Mouse (Mus musculus) kidney, postnatal 4 days (tissue): Measurements from ENCODE around the gene Myo18b.

Experiments used
- DNase-seq, 2 experiments: peaks; one replicate each; pipeline ENCODE4 v3.0.0; 2021; ENCODE audit warnings: mixed read lengths in 2 of 2

Gene Myo18b

DNA sequence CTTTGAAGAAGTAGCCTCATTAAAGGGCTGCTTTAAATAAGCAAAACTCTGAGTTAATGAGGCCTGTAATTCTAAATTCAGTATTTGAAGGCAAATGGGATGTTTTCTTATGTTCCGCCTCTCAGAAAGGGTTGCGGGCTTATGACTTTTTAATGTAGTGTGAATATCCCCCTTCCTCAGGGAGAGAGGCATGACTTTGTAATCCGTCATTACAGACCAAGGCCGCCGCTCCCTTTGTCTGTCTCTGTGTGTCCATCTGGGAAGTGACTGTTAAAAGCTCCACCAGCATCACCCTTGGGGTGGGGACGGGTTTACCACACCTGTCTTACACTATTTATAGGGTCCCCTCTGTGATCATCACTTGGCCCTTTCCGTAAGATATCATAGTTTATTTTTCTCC, 100.1 kb downstream of the Myo18b start:
- no peak for DNase-seq

DNA sequence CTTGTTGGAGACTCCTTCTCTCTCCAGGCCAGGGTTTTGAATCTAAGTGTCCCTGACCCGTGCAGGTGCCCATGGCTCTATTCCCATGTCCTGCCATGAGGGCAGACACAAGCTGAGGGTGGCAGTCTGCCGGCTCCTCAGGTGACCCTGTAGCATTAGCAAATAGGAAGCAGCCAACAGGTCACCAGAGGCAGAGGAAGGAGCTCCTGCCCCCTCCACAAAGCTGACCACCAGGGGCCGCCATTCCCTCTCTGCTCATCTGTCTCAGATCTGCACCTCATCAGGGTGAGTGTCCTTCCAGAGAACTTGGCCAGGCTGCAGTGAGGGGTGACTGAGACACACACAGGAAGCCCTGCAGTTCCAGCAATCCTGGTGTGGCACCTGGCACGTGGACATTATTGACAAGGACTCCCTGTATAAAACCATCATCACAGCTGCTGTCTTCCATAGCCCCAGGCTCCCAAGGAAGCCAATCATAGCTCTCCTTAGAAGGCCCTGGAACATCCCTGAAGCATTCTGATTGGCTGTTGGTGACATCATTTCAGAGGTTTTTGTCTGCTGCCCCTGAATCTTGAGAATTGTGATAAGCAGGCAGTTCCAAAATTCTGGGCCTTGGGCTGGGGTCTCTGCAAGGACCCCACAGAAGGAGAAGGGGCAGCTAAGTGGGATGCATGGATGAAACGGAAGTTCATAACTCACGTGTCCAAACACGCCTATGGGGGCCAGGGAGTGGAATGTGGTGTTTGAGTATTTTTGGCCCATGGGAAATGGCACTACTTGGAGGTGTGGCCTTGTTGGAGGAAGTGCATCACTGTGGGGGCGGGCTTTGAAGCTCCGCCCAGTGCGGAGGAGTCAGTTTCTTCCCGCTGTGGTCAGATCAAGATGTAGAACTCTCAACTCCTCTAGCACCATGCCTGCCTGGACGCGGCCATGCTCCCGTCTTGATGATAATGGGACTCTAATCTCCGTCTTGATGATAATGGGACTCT, 104.1 kb downstream of the Myo18b start:
- DNase-seq: peak; percentile 6 to 11

DNA sequence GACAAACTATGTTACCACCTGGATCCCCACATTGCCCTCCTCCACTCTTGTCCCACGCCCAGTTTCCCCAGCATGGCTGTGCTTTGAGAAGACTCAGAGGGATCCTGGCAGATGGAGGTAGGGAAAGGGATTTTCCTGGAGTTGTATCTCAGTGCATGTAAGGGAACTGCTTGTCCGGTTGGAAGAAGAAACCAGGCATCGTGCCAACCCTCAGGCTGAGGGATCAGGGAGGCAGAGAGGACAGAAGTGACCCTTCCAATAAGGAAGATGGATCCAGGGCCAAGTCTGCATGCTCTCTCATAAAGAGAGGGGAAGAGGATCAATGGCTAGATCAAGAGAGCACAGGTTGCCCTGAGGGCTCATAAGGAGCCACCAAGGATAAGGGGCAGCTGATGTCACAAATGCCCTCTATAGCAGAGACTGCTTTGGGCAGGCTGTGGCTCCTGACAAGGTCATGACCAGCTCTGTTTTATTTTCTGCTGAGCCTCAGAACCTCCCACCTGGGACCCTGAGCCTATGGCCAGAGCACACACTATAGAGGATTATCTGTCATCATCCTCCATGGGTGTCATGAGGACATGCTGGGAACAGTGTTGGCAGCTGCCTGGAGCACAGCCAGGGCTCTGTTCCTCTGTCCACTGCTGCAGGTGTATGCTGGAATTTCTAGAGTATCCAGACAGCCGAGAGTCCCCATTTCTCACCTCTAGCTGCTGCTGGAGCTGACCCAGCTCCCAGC, 105.6 kb downstream of the Myo18b start:
- no peak for DNase-seq

DNA sequence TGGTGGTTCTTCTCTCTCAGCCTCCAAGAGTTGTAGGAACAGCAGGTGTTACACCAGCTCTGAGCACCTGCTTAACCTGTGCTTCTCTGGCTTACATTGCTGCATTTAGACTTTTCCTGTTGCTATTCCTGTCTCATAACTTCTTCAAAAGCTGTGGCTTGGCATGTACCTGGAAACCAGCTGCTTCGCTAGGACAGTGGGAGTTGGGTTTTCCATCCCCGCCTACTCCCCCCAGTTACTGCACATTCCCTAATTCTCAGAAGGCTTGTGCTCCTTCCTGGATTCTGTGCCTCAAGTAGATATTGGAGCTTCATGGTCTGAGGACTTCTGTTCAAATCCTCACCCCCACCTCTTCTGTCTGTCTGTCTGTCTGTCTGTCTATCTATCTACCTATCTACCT, 107.7 kb downstream of the Myo18b start:
- DNase-seq: no peak

DNA sequence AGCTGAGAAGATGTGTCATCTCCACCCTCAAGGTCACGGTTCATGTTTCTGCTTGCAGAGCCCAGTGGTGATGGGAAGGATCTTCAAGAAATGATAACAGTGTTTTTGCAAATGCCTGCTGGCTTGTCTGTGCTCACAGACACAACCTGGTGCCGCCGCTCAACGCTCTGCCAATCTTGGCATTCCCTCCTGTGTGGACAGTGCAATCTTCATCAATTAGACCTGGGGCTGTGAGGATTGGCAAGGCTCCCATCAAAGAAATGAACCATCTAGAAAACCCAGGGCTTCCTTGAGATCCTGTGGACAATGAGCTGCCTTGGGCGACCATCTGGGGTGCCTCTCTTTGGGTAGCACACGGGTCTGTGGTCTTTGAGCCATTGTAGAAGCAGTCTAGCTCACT, 109.4 kb downstream of the Myo18b start:
- DNase-seq: no peak

DNA sequence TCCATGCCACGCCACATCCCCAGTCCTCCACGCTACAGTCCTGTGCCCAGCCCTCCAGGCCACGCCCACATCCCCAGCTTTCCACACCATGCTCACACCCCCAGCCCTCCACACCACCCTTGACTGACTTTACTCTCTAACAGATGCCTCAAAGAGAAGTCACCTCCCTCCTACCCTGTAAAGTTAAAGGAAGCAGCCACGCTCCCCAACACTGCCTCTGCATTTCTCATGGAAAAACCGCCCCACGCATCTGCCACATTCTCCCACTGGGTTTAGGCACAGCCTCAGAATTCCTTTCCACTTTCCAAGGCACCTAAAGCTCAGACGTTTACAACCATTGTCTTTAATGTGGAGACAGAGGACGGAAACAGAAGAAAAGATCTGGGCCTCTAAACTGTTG, 110.1 kb downstream of the Myo18b start:
- peak in 1 of 2 experiments; percentile 25 for DNase-seq

DNA sequence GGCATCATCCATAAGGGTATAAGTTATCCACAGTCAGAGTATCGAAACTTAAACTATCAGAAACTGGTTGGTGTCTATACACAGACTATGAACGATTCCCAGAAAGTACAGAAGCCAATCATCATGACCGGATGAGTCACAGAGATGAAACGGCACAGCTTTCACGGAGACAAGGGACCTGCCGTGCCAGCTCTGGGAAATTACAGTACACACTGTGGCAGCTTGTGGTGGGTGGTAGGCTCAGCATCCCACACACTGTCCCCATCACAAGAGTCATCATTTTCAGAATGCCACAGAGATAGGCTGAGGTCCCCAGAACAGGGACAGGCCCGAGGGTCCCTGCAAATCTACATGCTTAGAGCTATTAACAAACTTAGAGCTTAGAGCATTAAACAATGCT, 114.4 kb downstream of the Myo18b start:
- DNase-seq: no peak

DNA sequence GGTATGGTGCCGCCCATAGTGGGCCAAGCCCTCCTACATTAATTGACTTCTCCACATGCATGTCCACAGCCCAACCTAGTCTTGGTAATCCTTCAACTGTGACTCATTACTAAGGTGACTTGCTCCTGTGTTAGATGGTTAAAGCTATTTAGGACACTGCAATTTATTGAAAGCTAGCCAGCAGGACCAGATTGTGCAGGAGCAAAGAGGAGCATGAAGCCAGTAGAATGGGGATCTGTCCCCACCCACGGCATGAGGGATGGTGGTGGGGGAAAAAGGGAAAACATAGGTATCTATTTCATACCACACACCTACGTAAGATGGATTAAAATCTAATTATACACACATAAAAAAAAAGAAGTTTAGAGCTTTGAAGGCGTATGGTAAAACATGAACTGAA, 114.9 kb downstream of the Myo18b start:
- no peak for DNase-seq

DNA sequence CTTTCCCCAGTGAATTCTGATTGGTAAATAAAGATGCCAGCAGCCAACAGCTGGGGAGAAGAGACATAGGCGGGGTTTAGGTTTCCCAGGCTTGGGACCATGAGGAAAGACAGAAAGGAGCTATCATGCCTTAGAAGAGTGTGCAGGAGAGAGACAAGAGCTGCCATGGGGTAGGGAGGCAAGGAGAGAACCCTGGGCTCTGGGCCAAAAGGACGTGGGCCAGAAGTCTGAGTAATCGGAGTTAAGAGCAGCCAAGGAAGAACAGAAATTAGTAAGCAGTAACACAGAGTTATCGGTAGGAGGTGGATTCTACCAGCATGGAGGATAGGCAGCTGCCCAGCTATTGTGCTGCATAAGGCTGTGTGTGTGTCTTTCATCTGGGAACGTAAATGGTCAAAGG, 115.8 kb downstream of the Myo18b start:
- DNase-seq: peak in 1 of 2 experiments; percentile 12

DNA sequence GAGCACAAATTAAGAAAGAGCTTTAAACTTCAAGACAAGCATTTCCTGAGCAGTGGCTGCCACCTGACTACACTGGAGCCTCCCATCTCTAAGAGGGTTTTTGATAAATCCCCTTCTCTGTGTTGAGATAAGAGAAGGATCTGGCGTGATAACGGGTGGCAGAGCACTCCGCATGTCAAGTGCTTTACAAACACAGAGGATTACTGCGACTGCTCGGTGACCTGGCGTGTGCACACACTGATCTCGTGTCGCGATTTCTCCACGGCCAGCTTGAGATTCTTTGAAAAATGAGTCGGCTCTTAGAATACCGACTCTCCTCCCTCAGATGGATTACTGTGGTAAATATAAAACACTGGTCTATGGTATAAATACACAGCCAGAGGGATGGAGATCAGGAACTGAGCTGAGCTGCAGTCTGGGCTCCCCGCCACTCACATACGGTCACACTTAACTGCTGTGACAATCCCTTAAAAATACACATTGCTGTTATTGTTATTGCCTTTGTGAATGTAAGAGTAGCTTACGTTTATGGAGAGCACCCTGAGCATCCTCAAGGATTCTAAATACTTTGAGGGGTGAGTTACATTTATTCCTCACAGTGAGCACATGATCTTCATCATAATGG, 119.3 kb downstream of the Myo18b start:
- DNase-seq: no peak

DNA sequence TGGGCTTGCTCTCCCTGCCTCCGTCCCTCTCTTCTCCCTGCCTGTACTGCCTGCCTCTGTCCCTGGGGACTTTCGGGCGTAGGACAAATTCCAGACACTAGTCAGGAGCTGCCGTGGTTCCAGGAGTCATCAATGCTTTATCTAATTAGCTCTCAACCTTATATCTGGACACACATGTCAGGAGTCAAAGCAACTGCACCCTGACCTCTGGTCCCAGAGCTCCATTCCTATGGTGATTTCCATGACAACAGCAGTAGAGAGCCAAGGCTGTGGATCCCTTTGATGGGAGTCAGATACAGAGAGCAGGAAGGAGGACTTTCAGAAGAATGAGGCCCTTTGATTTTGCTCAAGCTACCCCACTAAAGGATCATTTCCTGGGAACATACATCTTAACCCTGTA, 122.7 kb downstream of the Myo18b start:
- no peak for DNase-seq

DNA sequence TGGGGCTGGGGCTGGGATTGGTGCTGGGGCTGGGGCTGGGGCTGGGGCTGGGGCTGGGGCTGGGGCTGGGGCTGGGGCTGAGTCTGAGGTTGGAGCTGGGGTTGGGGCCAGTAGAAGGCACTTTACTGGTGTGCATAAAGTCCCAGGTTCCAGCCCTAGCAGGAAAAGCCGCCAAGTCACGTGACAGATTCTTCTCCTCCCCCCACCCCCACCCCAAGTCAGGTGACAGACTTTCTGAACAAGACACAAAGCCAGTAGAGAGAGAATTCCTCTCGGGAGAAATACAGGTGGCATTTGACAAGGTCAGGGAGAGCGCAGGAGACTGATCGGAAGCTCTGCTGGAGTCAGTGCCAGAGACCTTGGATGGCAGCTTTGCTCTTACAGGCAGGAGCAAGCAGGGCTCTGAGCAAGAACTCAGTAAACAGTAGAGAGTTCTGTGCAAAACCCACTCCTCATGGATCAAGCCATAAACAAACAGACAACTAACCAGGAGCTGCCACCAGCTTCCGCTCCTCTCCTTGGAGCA, 124.7 kb downstream of the Myo18b start:
- no peak for DNase-seq

DNA sequence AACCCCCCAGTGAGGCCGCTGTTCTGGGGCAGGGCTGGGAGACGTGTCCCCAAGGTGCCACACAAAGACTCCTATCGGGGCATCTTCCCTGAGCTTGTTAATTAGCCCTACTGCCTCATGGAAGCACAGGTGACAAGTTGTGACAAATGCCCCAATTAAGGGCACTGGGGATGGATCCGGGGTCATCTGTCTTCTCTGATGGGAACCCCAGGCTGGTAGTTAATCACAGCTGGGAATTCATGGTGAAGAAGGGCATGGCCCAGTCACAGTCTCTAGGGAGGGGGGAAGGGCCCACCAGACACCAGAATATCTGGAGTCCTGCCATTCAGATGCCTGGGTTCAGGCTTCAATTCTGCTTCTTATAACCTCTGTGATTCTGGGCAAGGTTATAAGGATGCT, 126.4 kb downstream of the Myo18b start:
- DNase-seq: peak in 1 of 2 experiments; percentile 3

DNA sequence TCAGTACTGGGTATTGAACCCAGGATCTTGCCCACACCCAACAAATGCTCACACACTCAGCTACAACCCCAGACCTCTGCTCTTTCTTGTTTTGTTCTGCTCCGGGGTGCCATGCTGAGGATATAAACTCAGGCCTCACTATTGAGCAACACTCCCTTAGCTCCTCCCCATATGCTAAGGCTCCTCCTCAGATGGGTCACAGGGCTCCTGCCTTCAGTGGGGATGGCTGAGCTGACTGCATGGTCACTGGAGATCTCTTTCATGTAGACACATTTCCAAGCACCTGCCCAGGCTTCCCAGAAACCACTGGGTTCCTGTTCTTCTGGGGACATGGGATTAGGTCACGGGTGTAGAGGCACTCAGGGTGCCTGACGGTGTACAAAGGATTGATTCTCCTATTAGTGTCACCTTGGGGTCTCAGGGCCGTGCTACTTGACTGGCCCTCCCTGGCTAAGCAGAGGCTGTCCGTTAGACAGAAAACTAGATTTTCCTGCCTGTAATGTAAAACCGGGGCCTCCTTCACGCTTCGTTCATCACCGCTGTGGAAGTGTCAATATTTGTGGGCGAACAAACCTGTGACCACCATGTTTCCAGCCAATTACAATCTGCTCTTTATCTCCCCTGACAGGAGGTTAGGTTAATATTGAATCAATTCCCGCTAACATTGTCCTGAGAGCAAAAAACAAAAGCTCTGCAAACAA, 127.0 kb downstream of the Myo18b start:
- DNase-seq: peak in 1 of 2 experiments; percentile 6

DNA sequence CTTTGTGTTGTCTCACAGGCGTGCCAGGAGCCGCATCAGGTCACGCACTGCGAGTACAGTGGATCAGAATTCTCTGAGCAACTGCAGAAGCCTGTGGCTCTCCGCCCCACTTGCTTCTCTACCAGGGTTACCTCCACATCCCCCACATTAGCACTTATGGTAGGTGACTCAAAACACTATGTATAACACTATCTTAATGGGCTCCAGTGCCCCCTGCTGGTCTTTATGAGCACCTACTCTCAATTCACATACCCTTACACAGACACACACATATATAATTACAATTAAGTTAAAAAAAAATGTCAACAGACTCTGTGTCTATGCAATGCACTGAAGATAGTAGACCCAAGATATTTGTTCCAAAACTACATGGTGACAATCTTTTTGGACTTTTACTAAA, 127.6 kb downstream of the Myo18b start:
- no peak for DNase-seq

DNA sequence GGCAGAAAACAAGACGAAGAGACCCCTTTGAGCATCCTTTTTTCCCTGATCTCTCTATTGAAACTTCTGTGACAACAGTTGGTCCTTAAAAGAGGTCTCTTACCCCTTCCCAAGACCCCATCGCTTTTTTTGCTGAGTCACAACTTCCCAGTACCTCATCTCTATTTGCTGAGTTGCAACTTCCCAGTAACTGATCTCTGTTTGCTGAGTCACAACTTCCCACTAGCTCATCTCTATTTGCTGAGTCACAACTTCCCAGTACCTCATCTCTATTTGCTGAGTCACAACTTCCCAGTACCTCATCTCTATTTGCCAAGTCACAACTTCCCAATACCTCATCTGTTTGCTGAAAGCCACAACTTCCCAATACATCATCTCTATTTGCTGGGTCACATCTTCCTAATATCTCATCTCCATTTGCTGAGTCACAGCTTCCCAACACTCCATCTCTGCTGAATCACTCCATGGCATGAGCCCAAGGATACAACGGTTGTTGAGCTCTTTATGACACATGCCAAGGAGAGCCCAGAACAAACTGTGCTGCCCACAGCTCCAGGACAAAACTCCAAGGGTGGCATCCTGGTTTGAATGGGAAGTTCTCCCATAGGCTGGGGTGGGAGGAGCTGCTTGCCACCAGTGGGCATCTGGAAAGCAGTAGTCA, 134.6 kb downstream of the Myo18b start:
- no peak for DNase-seq

DNA sequence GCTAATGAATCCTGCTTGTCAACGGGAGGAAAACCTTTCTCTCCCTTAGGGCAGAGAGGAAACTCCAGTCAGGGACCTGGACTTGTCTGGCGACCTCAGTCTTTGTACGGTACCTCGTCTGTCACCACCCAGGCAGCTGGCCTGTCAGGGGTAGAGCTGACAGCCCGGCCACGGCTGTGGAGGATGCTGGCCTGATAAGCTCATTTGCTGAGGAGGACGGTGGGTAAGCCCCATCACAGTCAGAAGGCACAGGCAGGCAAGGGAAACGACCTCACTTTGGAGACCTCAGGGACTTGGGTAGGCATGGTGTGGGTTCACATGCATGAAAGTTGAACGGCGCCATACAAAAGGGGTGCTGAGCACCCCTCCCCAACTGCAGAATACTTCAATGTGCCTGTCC, 140.6 kb downstream of the Myo18b start:
- peak in 1 of 2 experiments; percentile 8 for DNase-seq

DNA sequence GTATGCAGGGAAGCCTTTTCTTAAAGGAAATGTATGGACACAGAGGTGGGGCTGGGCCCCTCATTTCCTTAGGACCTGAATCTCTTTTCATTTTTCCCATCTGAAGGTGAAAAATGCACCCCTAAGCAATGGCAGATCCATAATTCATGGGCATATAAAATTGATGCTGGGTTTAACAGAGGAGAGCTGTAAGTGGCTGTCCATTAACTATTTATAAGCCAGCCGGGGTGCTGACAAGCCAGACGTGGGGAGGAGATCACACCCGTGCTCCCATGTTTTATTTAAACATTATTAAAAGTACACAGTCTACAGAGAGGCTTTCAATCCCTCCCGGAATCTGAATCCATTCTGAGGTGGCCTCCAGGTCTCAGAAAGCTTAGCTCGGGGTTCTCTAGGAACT, 146.5 kb downstream of the Myo18b start:
- no peak for DNase-seq

DNA sequence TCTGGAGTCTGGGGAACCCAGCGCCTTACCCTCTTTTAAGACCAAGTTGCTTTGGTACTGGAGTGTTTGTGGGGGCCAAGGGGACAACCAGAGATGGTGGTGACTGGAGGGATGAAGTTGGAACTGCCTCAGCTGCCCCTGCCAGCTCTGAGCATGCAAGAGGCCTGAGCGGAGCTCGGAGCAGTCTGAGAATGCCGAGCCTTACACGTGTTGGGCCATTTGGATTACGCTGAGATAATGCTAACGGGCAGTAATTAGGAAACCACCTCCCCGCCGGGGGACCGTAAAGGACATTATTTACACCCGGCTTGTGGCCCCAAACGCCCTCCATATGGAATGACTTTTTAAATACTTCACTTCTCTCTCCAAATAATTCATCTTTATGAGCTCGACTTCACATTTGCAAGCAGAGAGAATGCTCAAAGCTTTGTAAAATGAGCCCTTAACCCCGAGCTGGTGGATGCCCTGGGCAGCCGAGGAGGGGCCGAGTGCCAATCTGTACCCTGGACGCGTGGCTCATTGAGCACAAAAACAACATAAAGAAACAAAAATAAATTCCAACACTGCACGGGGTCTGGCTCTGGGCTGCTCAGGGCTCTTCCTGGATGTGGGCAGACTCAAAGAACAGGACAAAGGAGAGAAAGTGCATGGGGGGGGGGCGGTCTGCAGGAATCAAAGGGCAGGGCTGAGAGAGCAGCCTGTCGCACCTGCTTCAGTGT, 148.0 kb downstream of the Myo18b start:
- DNase-seq: peak in 1 of 2 experiments; percentile 22

DNA sequence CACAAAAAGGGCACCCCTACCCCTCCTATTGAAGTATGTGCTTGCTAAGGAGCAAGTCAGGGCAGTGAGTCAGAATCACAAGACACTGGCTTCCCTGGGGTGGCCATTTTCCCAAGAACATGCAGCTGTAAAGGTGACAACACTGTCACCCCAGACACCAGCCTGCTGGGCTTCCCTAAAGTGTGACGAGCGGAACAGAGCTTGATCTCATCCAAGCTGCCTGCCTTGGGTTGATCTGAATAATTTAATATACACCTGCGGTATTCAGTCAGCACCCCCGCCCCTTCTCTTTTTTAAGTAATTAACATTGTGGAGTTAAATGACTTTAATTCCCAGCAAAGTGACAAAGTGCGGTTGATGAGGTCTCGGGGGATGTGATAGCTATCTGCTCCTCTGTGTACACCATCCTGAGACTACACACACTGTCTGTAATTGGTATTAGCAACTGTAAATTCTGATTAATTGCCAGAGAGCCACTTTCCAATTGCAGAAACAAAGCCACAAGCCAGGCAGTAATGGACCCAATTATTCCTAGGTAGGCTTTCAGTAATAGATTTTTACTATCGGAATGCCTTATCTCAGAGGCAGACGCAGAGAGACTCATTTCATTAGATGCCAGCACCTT, 148.7 kb downstream of the Myo18b start:
- no peak for DNase-seq

DNA sequence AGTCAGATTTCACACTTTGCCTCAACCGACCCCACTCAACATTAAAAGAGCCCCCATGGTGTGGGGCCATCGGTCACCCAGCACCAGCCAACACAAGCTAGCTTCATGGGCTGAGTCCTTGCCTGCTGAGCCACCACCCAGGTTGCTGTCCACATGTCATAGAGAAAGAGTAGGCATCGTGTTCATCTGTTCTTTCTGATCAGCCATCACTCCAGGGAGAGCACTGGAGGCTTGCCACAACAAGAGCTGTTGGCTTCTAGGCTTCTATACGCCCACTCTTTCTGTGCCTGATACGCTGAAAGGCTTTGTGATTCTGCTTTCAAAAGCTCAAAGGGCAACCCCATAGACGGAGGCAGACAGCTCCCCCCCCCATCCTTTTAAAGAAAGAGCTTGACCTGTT, 151.0 kb downstream of the Myo18b start:
- DNase-seq: no peak
